Mouse (Mus musculus) cortical plate, adult 2 months (tissue): ENCODE results near the gene Rspry1. TPM values are rescaled to one million over a fixed set of nuclear protein-coding genes. Genes with fewer than 3 reads are reported as not detected.

Experiments
- H3K27ac ChIP-seq: fragments of 200-500 bp; 2 replicates; pipeline ENCODE4 v1.5.1; 2012; ENCODE audit warnings: low read length, control low read depth, inconsistent platforms; ENCODE audit not compliant: insufficient read depth
- H3K4me1 ChIP-seq: fragments of 200-500 bp; 2 replicates; pipeline ENCODE4 v1.6.1; 2011; ENCODE audit warnings: low read length; ENCODE audit not compliant: control insufficient read depth, insufficient read depth
- H3K4me3 ChIP-seq: fragments of 200-500 bp; 2 replicates; pipeline ENCODE4 v1.5.1; 2011; ENCODE audit warnings: mild to moderate bottlenecking, low read length, control low read depth; ENCODE audit not compliant: insufficient read depth
- CTCF ChIP-seq: fragments of 200-500 bp; IDR thresholded peaks from 2 replicates; pipeline ENCODE4 v1.5.1; 2011; ENCODE audit warnings: mild to moderate bottlenecking, control low read depth, low read length; ENCODE audit not compliant: insufficient read depth; ENCODE audit errors: extremely low read depth
- POLR2A ChIP-seq: fragments of 200-500 bp; IDR thresholded peaks from 2 replicates; pipeline ENCODE4 v1.6.1; 2011; ENCODE audit warnings: mild to moderate bottlenecking, low read length, control low read depth; ENCODE audit not compliant: insufficient read depth; ENCODE audit errors: extremely low read depth
- polyA plus RNA-seq: library from polyadenylated mRNA; depleted of rRNA; stranded (reverse); fragments of >200 nt; gene quantifications from 2 replicates; pipeline ENCODE4 v1.2.3, GENCODE M21; 2012

Gene Rspry1
- polyA plus RNA-seq, 1 experiment = 19.8 TPM

- no peak for TF ChIP-seq POLR2A
- TF ChIP-seq CTCF = no peak
- H3K27ac ChIP-seq = no peak overlapping the region
- no peak overlapping the region for H3K4me3 ChIP-seq
- peaks cover 2% of the 10 kb centered on the region; the same call in 1 of the 2 replicates for H3K4me1 ChIP-seq
Measured at GRCm38 (mm10) chr8:94645202-94645601, 43.5 kb downstream of the Rspry1 start.

- H3K27ac ChIP-seq = no peak overlapping the region
- no peak overlapping the region for H3K4me3 ChIP-seq
- TF ChIP-seq CTCF = no peak
- TF ChIP-seq POLR2A = no peak
Measured at GRCm38 (mm10) chr8:94646165-94646564, 44.4 kb downstream of the Rspry1 start.

GRCm38 (mm10) chr8:94649496-94649895 is 47.8 kb downstream of the Rspry1 start:
- TF ChIP-seq POLR2A (no peak), CTCF (no peak)
- H3K27ac ChIP-seq = no peak overlapping the region

More at GRCm38 (mm10) chr8:94646165-94646564, 44.4 kb downstream of the Rspry1 start:
- H3K4me1 ChIP-seq = peaks cover 2% of the 10 kb centered on the region; the same call in 1 of the 2 replicates

GRCm38 (mm10) chr8:94652951-94653350 is 51.2 kb downstream of the Rspry1 start:
- Histone ChIP-seq H3K4me3 (no peak overlapping the region), H3K4me1 (no peaks in the 10 kb centered on the region), H3K27ac (no peak overlapping the region)
- TF ChIP-seq CTCF (no peak), POLR2A (no peak)

More at GRCm38 (mm10) chr8:94649496-94649895, 47.8 kb downstream of the Rspry1 start:
- H3K4me3 ChIP-seq = no peak overlapping the region
- H3K4me1 ChIP-seq = peaks cover 2% of the 10 kb centered on the region; the same call in 1 of the 2 replicates

- no peaks in the 10 kb centered on the region for H3K4me1 ChIP-seq
- H3K27ac ChIP-seq = no peak overlapping the region
- no peak overlapping the region for H3K4me3 ChIP-seq
- TF ChIP-seq POLR2A = no peak
- TF ChIP-seq CTCF = no peak
Measured at GRCm38 (mm10) chr8:94654994-94655393, 53.3 kb downstream of the Rspry1 start.

GRCm38 (mm10) chr8:94658031-94658430 is 56.3 kb downstream of the Rspry1 start:
- Histone ChIP-seq H3K4me1 (no peaks in the 10 kb centered on the region), H3K4me3 (no peak overlapping the region), H3K27ac (no peak overlapping the region)
- TF ChIP-seq POLR2A = no peak
- 0 out of 2 replicates have a peak, but pooled peaks have one; percentile 1 for TF ChIP-seq CTCF

- Histone ChIP-seq H3K27ac (no peak overlapping the region), H3K4me3 (no peak overlapping the region), H3K4me1 (no peaks in the 10 kb centered on the region)
- TF ChIP-seq CTCF = no peak
- no peak for TF ChIP-seq POLR2A
Measured at GRCm38 (mm10) chr8:94660418-94660817, 58.7 kb downstream of the Rspry1 start.

GRCm38 (mm10) chr8:94664722-94665121 is 63.0 kb downstream of the Rspry1 start:
- H3K4me3 ChIP-seq = no peak overlapping the region
- no peak for TF ChIP-seq POLR2A
- no peak for TF ChIP-seq CTCF
- no peak overlapping the region for H3K27ac ChIP-seq
- H3K4me1 ChIP-seq = peaks cover 2% of the 10 kb centered on the region; the same call in 1 of the 2 replicates

- TF ChIP-seq CTCF (no peak), POLR2A (peak; percentile 56; the same call in 1 of the 2 replicates)
- peak within 1 kb of the TSS; percentile 89 for H3K4me3 ChIP-seq
Measured at GRCm38 (mm10) chr8:94666456-94667308, 64.9 kb downstream of the Rspry1 start, which contains the start of gene Arl2bp. Gene Arl2bp, plus strand, starts transcription at chr8:94666600.

GRCm38 (mm10) chr8:94674384-94674783 is 72.6 kb downstream of the Rspry1 start:
- peak overlapping the region; percentile 20; the same call in 1 of the 2 replicates for H3K27ac ChIP-seq
- no peak for TF ChIP-seq POLR2A
- TF ChIP-seq CTCF = no peak
- no peak overlapping the region for H3K4me3 ChIP-seq
- H3K4me1 ChIP-seq = no peaks in the 10 kb centered on the region

More at GRCm38 (mm10) chr8:94666456-94667308, 64.9 kb downstream of the Rspry1 start, which contains the start of gene Arl2bp:
- H3K27ac ChIP-seq = peak within 1 kb of the TSS; percentile 92
- H3K4me1 ChIP-seq = peaks cover 2% of the 10 kb centered on the region; the same call in 1 of the 2 replicates
